Mouse (Mus musculus) ES-CJ7 (cell line): ENCODE results near the gene R3hdm4.
A peak's percentile ranks its signal among the peaks of the same experiment; 100 is the strongest.

ENCODE experiments used
- DNase-seq: peaks from one replicate; pipeline ENCODE4 v3.0.0; 2011; ENCODE audit warnings: low read depth, low spot score

Gene R3hdm4

GRCm38 (mm10) chr10:79924998-79925784, 4.2 kb upstream of the R3hdm4 start:
- peak; percentile 84 for DNase-seq

- peak; percentile 32 for DNase-seq
Measured at GRCm38 (mm10) chr10:79921572-79921971, 564 bp upstream of the R3hdm4 start.

- peak; percentile 31 for DNase-seq
Measured at GRCm38 (mm10) chr10:79920056-79920890, 735 bp downstream of the R3hdm4 start.

- peak; percentile 43 for DNase-seq
Measured at GRCm38 (mm10) chr10:79919251-79919849, 1.7 kb downstream of the R3hdm4 start.

- no peak for DNase-seq
Measured at GRCm38 (mm10) chr10:79918231-79919078, 2.6 kb downstream of the R3hdm4 start.

GRCm38 (mm10) chr10:79917532-79918100, 3.4 kb downstream of the R3hdm4 start:
- DNase-seq = no peak

GRCm38 (mm10) chr10:79916808-79917531, 4.0 kb downstream of the R3hdm4 start, which contains the start of gene Kiss1r:
Gene Kiss1r, plus strand, starts transcription at chr10:79916971.
- peak; percentile 33 for DNase-seq

GRCm38 (mm10) chr10:79916081-79916480, 4.9 kb downstream of the R3hdm4 start:
- no peak for DNase-seq

GRCm38 (mm10) chr10:79914948-79915596, 5.9 kb downstream of the R3hdm4 start:
- no peak for DNase-seq

GRCm38 (mm10) chr10:79914131-79914947, 6.7 kb downstream of the R3hdm4 start:
- no peak for DNase-seq

- DNase-seq = peak; percentile 28
Measured at GRCm38 (mm10) chr10:79912412-79912811, 8.6 kb downstream of the R3hdm4 start.

- DNase-seq = no peak
Measured at GRCm38 (mm10) chr10:79910556-79910955, 10.5 kb downstream of the R3hdm4 start, which contains the start of gene Gm26602. Gene Gm26602, plus strand, starts transcription at chr10:79910856.

- peak; percentile 73 for DNase-seq
Measured at GRCm38 (mm10) chr10:79909092-79909922, 11.7 kb downstream of the R3hdm4 start.

GRCm38 (mm10) chr10:79908167-79909091, 12.6 kb downstream of the R3hdm4 start, which contains the start of gene Med16:
Gene Med16, minus strand, starts transcription at chr10:79908923.
- DNase-seq = peak; percentile 98

- no peak for DNase-seq
Measured at GRCm38 (mm10) chr10:79907415-79907814, 13.6 kb downstream of the R3hdm4 start.

- no peak for DNase-seq
Measured at GRCm38 (mm10) chr10:79906712-79907111, 14.3 kb downstream of the R3hdm4 start.
